Mouse (Mus musculus) G1E (cell line): ENCODE results near the gene Dus3l. TPM values are rescaled to one million over a fixed set of nuclear protein-coding genes. Genes with fewer than 3 reads are reported as not detected.

Experiments used
- ATAC-seq: 2 replicates; pipeline ENCODE4 v1.8.0; 2016; ENCODE audit warnings: mild to moderate bottlenecking; ENCODE audit not compliant: insufficient number of reproducible peaks, poor library complexity, low FRiP score, severe bottlenecking; ENCODE audit errors: extremely low read depth
- DNase-seq: peaks from one replicate; pipeline ENCODE4 v3.0.0; 2012; ENCODE audit warnings: low spot score
- H3K27me3 ChIP-seq: 2 replicates; pipeline ENCODE4 v1.6.1; 2012; ENCODE audit warnings: mild to moderate bottlenecking, low read length, inconsistent platforms; ENCODE audit not compliant: insufficient read depth
- H3K36me3 ChIP-seq: replicated peaks from 2 replicates; pipeline ENCODE3; 2012; ENCODE audit warnings: mild to moderate bottlenecking, inconsistent platforms
- H3K4me1 ChIP-seq: 2 replicates; pipeline ENCODE4 v1.6.1; 2012; ENCODE audit warnings: low read depth, low read length, inconsistent platforms, mixed read lengths; ENCODE audit not compliant: insufficient read depth
- H3K4me3 ChIP-seq: 2 replicates; pipeline ENCODE4 v1.5.1; 2012; ENCODE audit warnings: low read depth, mild to moderate bottlenecking, inconsistent platforms, low read length, moderate library complexity, mixed read lengths
- H3K9me3 ChIP-seq: replicated peaks from 2 replicates; pipeline ENCODE4 v1.6.1; 2012; ENCODE audit warnings: inconsistent platforms
- CTCF ChIP-seq: IDR thresholded peaks from 2 replicates; pipeline ENCODE4 v1.5.1; 2012; ENCODE audit warnings: low read depth, low read length, inconsistent platforms, mixed read lengths
- GATA1 ChIP-seq: IDR thresholded peaks from 2 replicates; pipeline ENCODE4 v1.6.1; 2012; ENCODE audit warnings: borderline replicate concordance, low read length, inconsistent platforms, mixed read lengths
- GATA2 ChIP-seq: IDR thresholded peaks from 2 replicates; pipeline ENCODE4 v1.6.1; 2012; ENCODE audit warnings: low read depth, low read length, inconsistent platforms, borderline replicate concordance
- POLR2AphosphoS5 ChIP-seq: IDR thresholded peaks from 2 replicates; pipeline ENCODE4 v1.6.1; 2012; ENCODE audit warnings: low read depth, low read length, inconsistent platforms; ENCODE audit not compliant: insufficient replicate concordance
- TAL1 ChIP-seq: conservative IDR thresholded peaks from 2 replicates; pipeline ENCODE4 v1.6.1; 2012; ENCODE audit warnings: low read depth, low read length, inconsistent platforms, mixed read lengths
- polyA plus RNA-seq: library from polyadenylated mRNA; stranded (reverse); fragments of >175 nt; gene quantifications from 2 replicates; pipeline ENCODE4 v1.2.3, GENCODE M21; 2012
- total RNA-seq, 2 experiments: library from RNA; stranded (forward) in 1 of 2; stranded (reverse) in 1 of 2; fragments of 200-1000 nt in 1 of 2; fragments of >200 nt in 1 of 2; fragmentation: Nextera tagmentation in 1 of 2; gene quantifications; 2 replicates each; pipeline ENCODE4 v1.2.3; 2014 to 2017

Gene Dus3l
- total and polyA plus RNA-seq, 3 experiments: 8.7 to 52.5 (median 12.4) TPM

- TF ChIP-seq GATA2 (no peak), TAL1 (no peak), GATA1 (no peak), POLR2AphosphoS5 (no peak), CTCF (no peak)
- Histone ChIP-seq H3K4me3 (no peak overlapping the region), H3K4me1 (peaks cover 3% of the 10 kb centered on the region; the same call in 1 of the 2 replicates), H3K27me3 (no peaks in the 10 kb centered on the region), H3K9me3 (no peaks in the 10 kb centered on the region), H3K36me3 (peaks cover 62% of the 10 kb centered on the region)
- DNase-seq: no peak
- no peak for ATAC-seq
Observed at GRCm38 (mm10) chr17:56799276-56799675, 34.7 kb downstream of the Dus3l start.

DNA sequence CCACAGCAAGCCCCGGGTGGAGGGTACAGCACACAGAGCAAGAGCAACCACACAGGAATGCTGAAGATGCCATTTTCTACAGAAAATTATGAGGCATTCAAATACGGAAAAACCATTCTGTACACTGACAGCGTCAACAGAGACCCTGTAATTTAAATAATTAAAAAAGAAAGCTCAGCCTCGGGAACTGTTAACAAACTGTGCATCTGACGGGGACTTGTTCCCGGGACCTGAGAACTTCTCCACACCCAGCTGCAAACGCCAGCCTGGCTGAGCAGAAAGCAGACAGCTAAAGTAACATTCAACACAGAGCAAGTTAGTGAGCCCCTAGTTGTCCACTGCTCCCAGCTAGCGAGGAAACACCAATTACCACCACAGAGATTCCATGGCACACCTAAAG lies 37.5 kb downstream of the Dus3l start:
- TF ChIP-seq GATA1: no peak
- TF ChIP-seq POLR2AphosphoS5: no peak
- no peak for TF ChIP-seq TAL1
- TF ChIP-seq GATA2: no peak
- no peak for TF ChIP-seq CTCF
- no peaks in the 10 kb centered on the region for H3K27me3 ChIP-seq
- no peak for DNase-seq
- H3K36me3 ChIP-seq: peaks cover 90% of the 10 kb centered on the region
- no peak overlapping the region for H3K4me3 ChIP-seq
- no peak for ATAC-seq
- no peaks in the 10 kb centered on the region for H3K9me3 ChIP-seq
- H3K4me1 ChIP-seq: peaks cover 3% of the 10 kb centered on the region; the same call in 1 of the 2 replicates

DNA sequence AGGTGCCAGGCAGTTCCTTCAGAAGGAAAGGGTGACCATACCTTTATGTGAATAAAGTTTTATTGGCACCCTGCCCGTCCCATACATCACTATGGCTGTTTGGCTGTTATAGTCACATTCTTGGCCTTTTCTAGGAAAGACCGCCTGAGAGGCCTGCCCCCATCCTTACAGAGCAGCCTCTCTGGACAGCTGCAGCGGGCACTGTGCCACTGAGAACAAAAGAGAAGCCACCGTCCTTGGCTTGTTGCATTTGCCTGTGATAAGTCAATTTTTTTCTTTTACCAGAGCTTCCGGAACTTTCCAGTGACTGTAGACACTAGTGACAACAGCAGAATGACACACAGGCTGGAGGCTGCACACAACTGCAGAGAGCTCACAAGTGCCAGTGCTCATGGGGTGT lies 40.4 kb downstream of the Dus3l start:
- Histone ChIP-seq H3K4me1 (peaks cover 12% of the 10 kb centered on the region), H3K4me3 (no peak overlapping the region), H3K27me3 (no peaks in the 10 kb centered on the region), H3K36me3 (peaks cover 89% of the 10 kb centered on the region), H3K9me3 (no peaks in the 10 kb centered on the region)
- ATAC-seq (no peak), DNase-seq (no peak)
- TF ChIP-seq GATA1: no peak
- TF ChIP-seq CTCF: no peak

- no peak for TF ChIP-seq GATA2
- TF ChIP-seq CTCF: 0 out of 2 replicates have a peak, but pooled peaks have one; percentile 3
- no peaks in the 10 kb centered on the region for H3K27me3 ChIP-seq
Observed at GRCm38 (mm10) chr17:56805784-56806183, 41.2 kb downstream of the Dus3l start.

DNA sequence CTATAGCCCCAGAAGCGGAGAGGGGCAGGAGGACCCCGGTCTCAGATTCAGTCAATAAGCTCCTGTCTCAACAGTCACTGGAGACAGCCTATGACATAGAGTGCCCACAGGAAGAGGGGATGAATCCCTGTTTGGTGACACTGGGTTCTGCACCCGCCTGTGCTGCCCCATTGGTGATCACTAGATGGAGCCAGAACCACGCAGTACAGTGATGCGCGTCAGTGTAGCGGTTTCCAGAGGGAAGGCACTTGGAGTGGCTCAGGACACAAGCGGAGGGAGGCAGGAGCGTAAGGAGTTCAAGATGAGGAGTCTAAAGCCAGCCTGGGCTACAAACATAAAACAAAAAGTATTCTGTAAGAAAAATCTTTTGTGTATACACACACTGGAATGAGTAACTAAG lies 44.0 kb downstream of the Dus3l start:
- Histone ChIP-seq H3K9me3 (no peaks in the 10 kb centered on the region), H3K4me3 (no peak overlapping the region), H3K4me1 (peaks cover 38% of the 10 kb centered on the region), H3K36me3 (peaks cover 80% of the 10 kb centered on the region), H3K27me3 (no peaks in the 10 kb centered on the region)
- DNase-seq: peak; percentile 45
- no peak for TF ChIP-seq GATA2
- TF ChIP-seq CTCF: peak; percentile 57; the same call in 1 of the 2 replicates
- no peak for TF ChIP-seq GATA1
- TF ChIP-seq POLR2AphosphoS5: no peak
- TF ChIP-seq TAL1: no peak
- ATAC-seq: peak; percentile 50; the same call in 1 of the 2 replicates

More at GRCm38 (mm10) chr17:56805784-56806183, 41.2 kb downstream of the Dus3l start:
- no peak for DNase-seq
- Histone ChIP-seq H3K9me3 (no peaks in the 10 kb centered on the region), H3K36me3 (peaks cover 88% of the 10 kb centered on the region), H3K4me1 (peaks cover 17% of the 10 kb centered on the region), H3K4me3 (no peak overlapping the region)
- no peak for ATAC-seq

DNA sequence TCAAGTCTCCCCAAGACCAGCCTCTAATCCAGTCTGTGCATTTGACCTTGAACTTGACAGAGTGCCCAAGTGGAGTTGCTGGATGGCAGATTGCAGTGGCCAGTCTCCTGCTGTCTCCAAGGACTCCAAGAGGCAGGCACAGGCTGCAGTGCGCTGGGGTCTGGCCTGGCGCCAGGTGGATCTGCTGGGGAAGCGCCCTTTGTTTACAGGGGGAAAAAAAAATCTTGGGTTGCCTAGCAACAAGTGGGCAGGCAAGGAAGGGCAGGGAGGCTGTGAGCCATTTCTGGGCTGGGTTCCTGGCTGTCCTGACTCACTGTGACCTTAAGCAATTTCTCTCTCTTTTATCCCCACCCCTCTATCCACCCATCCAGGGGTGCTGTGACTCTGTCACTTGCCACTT lies 45.7 kb downstream of the Dus3l start:
- no peak for ATAC-seq
- peak; percentile 40 for DNase-seq
- Histone ChIP-seq H3K36me3 (peaks cover 74% of the 10 kb centered on the region), H3K27me3 (no peaks in the 10 kb centered on the region), H3K9me3 (no peaks in the 10 kb centered on the region), H3K4me1 (peaks cover 45% of the 10 kb centered on the region), H3K4me3 (no peak overlapping the region)
- TF ChIP-seq GATA2 (no peak), GATA1 (no peak), TAL1 (no peak), POLR2AphosphoS5 (no peak), CTCF (no peak)
